Mouse (Mus musculus) mature B cell (primary cell): ENCODE results near the gene Nol10.
"Not testable (repeated sequence)": the region's sequence is repeated elsewhere in the genome, so short reads cannot be mapped to it uniquely, and the experiment has no call there.

Source experiments
- in situ Hi-C: fragments of 300-500 bp; cut with MboI; formaldehyde crosslinking; loops from 2 replicates; pipeline ENCODE4 v1.14.3; 2019

Gene Nol10

GRCm38 (mm10) chr12:17455096-17455495, 106.8 kb downstream of the Nol10 start:
- in situ Hi-C loops: no loop called here

DNA sequence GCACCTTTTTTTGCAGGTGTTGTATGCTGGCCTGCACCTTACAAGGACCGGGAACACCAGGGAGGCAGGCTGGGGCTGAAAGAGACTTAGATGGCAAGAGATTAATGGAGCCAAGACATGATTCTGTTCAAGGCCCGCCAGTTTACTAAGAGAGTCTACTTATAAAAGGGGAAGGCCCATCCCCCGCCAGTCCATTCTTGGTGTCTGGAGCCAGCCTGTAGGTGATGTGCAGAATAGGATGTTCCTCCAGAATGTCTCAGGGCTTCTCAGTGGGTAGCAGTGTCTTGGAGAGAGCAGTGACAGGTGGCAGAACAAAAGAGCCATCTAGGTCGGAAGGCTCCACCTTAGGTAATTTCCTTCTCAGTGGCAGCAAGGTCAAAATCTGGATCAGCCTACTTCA, 111.0 kb downstream of the Nol10 start:
- in situ Hi-C loops: not testable (repeated sequence)

DNA sequence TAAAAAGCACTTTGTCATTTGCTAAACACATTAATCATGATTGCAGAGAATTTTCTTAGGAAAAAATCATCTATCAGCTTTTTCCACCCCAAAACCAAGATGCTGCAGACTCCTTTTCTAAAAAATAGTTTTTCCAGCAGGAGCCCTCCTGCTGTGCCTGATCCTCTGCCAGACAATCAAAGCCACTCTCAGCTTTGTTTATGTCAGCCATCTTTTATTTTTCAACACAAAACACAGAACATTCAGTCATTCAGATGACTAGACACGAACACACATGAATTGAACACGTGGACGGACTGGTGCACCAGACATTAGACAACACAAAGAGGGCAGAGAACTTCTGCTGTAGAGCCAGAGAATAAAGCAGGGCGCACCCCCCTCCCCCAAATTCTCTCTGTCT, 115.4 kb downstream of the Nol10 start:
- in situ Hi-C loops: no loop called here

DNA sequence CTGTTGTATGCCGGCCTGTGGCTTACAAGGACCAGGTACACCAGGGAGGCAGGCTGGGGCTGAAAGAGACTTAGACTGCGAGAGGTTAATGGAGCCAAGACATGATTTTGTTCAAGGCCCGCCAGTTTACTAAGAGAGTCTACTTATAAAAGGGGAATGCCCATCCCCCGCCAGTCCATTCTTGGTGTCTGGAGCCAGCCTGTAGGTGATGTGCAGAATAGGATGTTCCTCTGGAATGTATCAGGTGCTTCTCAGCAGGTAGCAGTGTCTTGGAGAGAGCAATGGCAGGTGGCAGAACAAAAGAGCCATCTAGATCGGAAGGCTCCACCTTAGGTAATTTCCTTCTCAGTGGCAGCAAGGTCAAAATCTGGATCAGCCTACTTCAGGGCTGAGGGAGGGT, 116.3 kb downstream of the Nol10 start:
- in situ Hi-C loops: not testable (repeated sequence)

- in situ Hi-C loops: no loop called here
Observed at GRCm38 (mm10) chr12:17466791-17467190, 118.5 kb downstream of the Nol10 start.

- in situ Hi-C loops: no loop called here
Observed at GRCm38 (mm10) chr12:17468359-17468758, 120.1 kb downstream of the Nol10 start.

DNA sequence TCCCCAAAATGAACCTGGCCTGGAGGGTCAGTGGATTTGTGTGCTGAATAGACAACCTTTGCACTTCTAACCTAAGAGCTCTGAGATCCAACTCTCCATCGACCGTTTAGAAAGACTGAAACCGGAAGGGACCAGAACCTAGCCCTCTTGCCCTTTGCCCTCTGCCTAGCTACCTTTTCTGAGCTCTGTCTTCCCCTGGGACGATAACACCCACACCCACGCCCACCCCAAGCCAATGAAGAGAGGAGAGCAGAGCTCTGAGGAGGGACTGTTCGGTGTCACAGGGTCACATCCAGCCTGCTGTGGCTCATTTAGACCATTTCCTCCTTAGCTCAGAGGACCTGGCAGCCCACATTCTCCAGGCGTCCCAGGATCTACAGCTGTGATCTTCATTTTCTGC, 121.6 kb downstream of the Nol10 start:
- in situ Hi-C loops: no loop called here

- in situ Hi-C loops: not testable (repeated sequence)
Observed at GRCm38 (mm10) chr12:17470528-17470927, 122.3 kb downstream of the Nol10 start.

DNA sequence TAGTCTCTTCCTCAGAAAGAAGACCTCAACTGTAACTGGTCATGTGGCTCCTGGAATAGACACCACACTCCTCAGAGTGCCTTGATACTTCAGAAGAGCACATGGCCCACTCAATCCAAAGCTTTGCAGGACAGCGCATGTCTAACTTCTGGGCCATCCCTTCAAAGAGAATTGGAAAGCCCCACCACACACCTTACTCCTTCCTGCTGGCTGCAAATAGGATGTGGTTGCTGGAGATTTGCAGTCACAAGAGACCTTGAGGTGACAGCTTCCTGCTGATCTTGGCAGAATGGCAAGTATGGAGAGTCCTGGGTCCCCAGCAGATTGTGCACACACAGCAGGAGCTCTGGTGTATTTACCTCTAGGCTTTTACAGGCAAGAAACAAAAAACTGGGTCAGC, 123.1 kb downstream of the Nol10 start:
- in situ Hi-C loops: no loop called here

DNA sequence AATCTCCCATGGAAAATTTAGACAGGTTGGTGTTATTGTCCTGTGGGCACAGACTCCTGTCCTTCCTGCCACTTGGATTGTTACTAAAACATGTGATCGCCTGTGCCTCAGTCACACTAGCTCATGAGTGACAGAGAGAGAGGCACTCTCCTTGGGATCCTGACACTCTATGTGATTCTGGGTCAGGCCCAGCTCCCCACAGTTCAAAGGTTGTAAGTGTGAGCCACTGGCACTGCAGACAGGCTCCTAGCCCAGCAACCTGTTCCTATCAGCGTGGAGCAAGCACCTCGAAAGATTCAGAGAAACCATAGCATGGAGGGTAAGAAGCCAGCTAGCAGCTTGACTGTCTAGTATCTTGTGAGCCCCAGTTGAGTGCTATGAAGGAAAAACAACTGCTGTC, 124.9 kb downstream of the Nol10 start:
- in situ Hi-C loops: no loop called here

GRCm38 (mm10) chr12:17473862-17474261, 125.6 kb downstream of the Nol10 start:
- in situ Hi-C loops: no loop called here

DNA sequence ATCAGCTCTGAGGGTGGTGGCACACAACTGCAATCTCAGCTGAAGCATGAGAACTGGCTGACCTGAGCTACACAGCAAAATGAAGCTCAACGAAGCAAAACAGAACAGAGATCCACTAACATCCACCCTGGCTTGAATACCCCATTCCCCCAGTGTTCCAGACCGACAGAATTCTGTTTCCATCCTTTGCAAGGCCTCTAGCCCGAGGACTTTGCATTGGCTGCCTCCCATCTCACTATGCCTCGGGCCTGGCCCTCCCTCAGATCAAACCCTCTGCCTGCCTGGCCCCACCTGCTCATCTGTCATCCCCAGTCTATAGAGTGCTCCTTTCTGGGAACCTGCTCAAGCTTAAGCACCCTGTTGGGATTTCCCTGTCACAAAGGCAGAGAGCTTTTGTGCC, 126.4 kb downstream of the Nol10 start:
- in situ Hi-C loops: no loop called here

- in situ Hi-C loops: no loop called here
Observed at GRCm38 (mm10) chr12:17475146-17475545, 126.9 kb downstream of the Nol10 start.

DNA sequence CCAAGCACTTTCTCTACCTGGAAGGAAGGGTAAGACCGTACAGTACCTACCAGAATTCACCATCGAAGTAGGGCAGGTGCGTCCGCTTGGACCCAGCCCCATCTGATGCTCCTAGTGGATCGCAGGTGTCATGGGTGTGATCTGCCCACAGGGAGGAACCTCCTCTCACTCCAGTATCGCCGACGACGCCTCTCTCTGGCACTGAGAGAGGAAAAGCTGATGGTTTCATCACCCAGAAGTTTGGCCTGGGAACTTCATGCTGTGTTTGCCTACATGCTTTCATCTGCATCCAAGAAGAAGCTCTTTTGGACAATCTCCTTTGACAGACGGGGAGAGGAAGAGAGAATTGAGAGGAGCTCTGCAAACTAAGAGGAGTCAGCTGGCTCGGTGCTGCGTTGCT, 129.9 kb downstream of the Nol10 start:
- in situ Hi-C loops: no loop called here

- in situ Hi-C loops: no loop called here
Observed at GRCm38 (mm10) chr12:17478856-17479255, 130.6 kb downstream of the Nol10 start.
